Mouse (Mus musculus): ENCODE data around the gene Rassf4. TPM values are rescaled to one million over a fixed set of nuclear protein-coding genes. Genes with fewer than 3 reads are reported as not detected.

Rassf4 gene
- polyA plus RNA-seq, 1 experiment from 2014 or later = 14.4 TPM

- H3K9me3 ChIP-seq = no peaks in the 10 kb centered on the region
- no peaks in the 10 kb centered on the region for H3K27me3 ChIP-seq
- H3K36me3 ChIP-seq = no peaks in the 10 kb centered on the region
- no peaks in the 10 kb centered on the region for H3K4me1 ChIP-seq
- WGBS = 82% methylated on average over 4 of the region's 4 CpGs
- no peak overlapping the region for H3K4me2 ChIP-seq
- no peak overlapping the region for H3K27ac ChIP-seq
- no peak overlapping the region for H3K9ac ChIP-seq
- ATAC-seq (ENCODE audit: insufficient number of reproducible peaks, insufficient read depth, low FRiP score, low TSS enrichment, low read depth) = no peak
- H3K4me3 ChIP-seq = no peak overlapping the region
Measured at GRCm38 (mm10) chr6:116697896-116698425, 24.2 kb upstream of the Rassf4 start.

GRCm38 (mm10) chr6:116697413-116697812 is 23.7 kb upstream of the Rassf4 start:
- Histone ChIP-seq H3K9me3 (no peaks in the 10 kb centered on the region), H3K36me3 (no peaks in the 10 kb centered on the region), H3K27ac (no peak overlapping the region), H3K4me3 (no peak overlapping the region), H3K4me2 (no peak overlapping the region), H3K9ac (no peak overlapping the region), H3K4me1 (no peaks in the 10 kb centered on the region), H3K27me3 (no peaks in the 10 kb centered on the region)
- WGBS = 53% methylated on average over 2 of the region's 2 CpGs
- no peak for ATAC-seq (ENCODE audit: insufficient number of reproducible peaks, insufficient read depth, low FRiP score, low TSS enrichment, low read depth)

- Histone ChIP-seq H3K4me2 (no peak overlapping the region), H3K27ac (no peak overlapping the region), H3K27me3 (no peaks in the 10 kb centered on the region), H3K9me3 (no peaks in the 10 kb centered on the region), H3K9ac (no peak overlapping the region), H3K36me3 (no peaks in the 10 kb centered on the region), H3K4me1 (no peaks in the 10 kb centered on the region), H3K4me3 (no peak overlapping the region)
- 64% methylated on average over 3 of the region's 3 CpGs for whole genome bisulfite sequencing
- no peak for ATAC-seq (ENCODE audit: insufficient number of reproducible peaks, insufficient read depth, low FRiP score, low TSS enrichment, low read depth)
Measured at GRCm38 (mm10) chr6:116694346-116694745, 20.6 kb upstream of the Rassf4 start.

- Histone ChIP-seq H3K27ac (no peak overlapping the region), H3K9me3 (no peaks in the 10 kb centered on the region), H3K4me3 (no peak overlapping the region), H3K27me3 (no peaks in the 10 kb centered on the region), H3K4me2 (no peak overlapping the region), H3K4me1 (no peaks in the 10 kb centered on the region), H3K9ac (no peak overlapping the region), H3K36me3 (no peaks in the 10 kb centered on the region)
- no peak for ATAC-seq (ENCODE audit: insufficient number of reproducible peaks, insufficient read depth, low FRiP score, low TSS enrichment, low read depth)
- 85% methylated on average over 4 of the region's 4 CpGs for WGBS
Measured at GRCm38 (mm10) chr6:116693639-116694038, 19.9 kb upstream of the Rassf4 start.

GRCm38 (mm10) chr6:116682317-116682716 is 8.6 kb upstream of the Rassf4 start:
- no peak overlapping the region for H3K27ac ChIP-seq
- H3K27me3 ChIP-seq = no peaks in the 10 kb centered on the region
- H3K4me3 ChIP-seq = no peak overlapping the region
- H3K9ac ChIP-seq = no peak overlapping the region
- no peak for ATAC-seq (ENCODE audit: insufficient number of reproducible peaks, insufficient read depth, low FRiP score, low TSS enrichment, low read depth)
- H3K36me3 ChIP-seq = no peaks in the 10 kb centered on the region
- 38% methylated on average over 6 of the region's 6 CpGs for WGBS
- no peaks in the 10 kb centered on the region for H3K4me1 ChIP-seq
- no peaks in the 10 kb centered on the region for H3K9me3 ChIP-seq
- H3K4me2 ChIP-seq = no peak overlapping the region

GRCm38 (mm10) chr6:116679563-116680288 is 6.0 kb upstream of the Rassf4 start:
- no peak for ATAC-seq (ENCODE audit: insufficient number of reproducible peaks, insufficient read depth, low FRiP score, low TSS enrichment, low read depth)
- Histone ChIP-seq H3K4me1 (0 out of 2 replicates have a peak, but pooled peaks cover under 1% of the 10 kb centered on the region), H3K36me3 (no peaks in the 10 kb centered on the region), H3K27me3 (0 out of 2 replicates have a peak, but pooled peaks cover 6% of the 10 kb centered on the region), H3K9ac (no peak overlapping the region), H3K4me3 (no peak overlapping the region), H3K27ac (no peak overlapping the region), H3K9me3 (no peaks in the 10 kb centered on the region), H3K4me2 (no peak overlapping the region)
- WGBS = 65% methylated on average over 5 of the region's 5 CpGs

- Histone ChIP-seq H3K9me3 (no peaks in the 10 kb centered on the region), H3K36me3 (no peaks in the 10 kb centered on the region), H3K27me3 (0 out of 2 replicates have a peak, but pooled peaks cover 7% of the 10 kb centered on the region), H3K27ac (no peak overlapping the region), H3K4me2 (no peak overlapping the region), H3K4me1 (peaks cover 17% of the 10 kb centered on the region), H3K4me3 (no peak overlapping the region), H3K9ac (no peak overlapping the region)
- ATAC-seq (ENCODE audit: insufficient number of reproducible peaks, insufficient read depth, low FRiP score, low TSS enrichment, low read depth) = no peak
- WGBS = 30% methylated on average over 6 of the region's 6 CpGs
Measured at GRCm38 (mm10) chr6:116677321-116677720, 3.6 kb upstream of the Rassf4 start.

- WGBS = 69% methylated on average over 10 of the region's 10 CpGs
- no peak overlapping the region for H3K9ac ChIP-seq
- H3K4me2 ChIP-seq = no peak overlapping the region
- no peak overlapping the region for H3K4me3 ChIP-seq
- H3K36me3 ChIP-seq = no peaks in the 10 kb centered on the region
- ATAC-seq (ENCODE audit: insufficient number of reproducible peaks, insufficient read depth, low FRiP score, low TSS enrichment, low read depth) = no peak
- H3K27ac ChIP-seq = no peak overlapping the region
- H3K9me3 ChIP-seq = no peaks in the 10 kb centered on the region
- H3K4me1 ChIP-seq = peaks cover 18% of the 10 kb centered on the region
- peaks cover 14% of the 10 kb centered on the region for H3K27me3 ChIP-seq
Measured at GRCm38 (mm10) chr6:116676355-116676913, 2.7 kb upstream of the Rassf4 start.

- H3K4me1 ChIP-seq = peaks cover 29% of the 10 kb centered on the region
- H3K36me3 ChIP-seq = no peaks in the 10 kb centered on the region
- H3K4me3 ChIP-seq = peak overlapping the region; percentile 55
- peak overlapping the region; percentile 69; the same call in 1 of the 2 replicates for H3K9ac ChIP-seq
- H3K4me2 ChIP-seq = peak overlapping the region; percentile 97
- no peaks in the 10 kb centered on the region for H3K9me3 ChIP-seq
- no peak overlapping the region for H3K27ac ChIP-seq
- peaks cover 31% of the 10 kb centered on the region for H3K27me3 ChIP-seq
- ATAC-seq (ENCODE audit: insufficient number of reproducible peaks, insufficient read depth, low FRiP score, low TSS enrichment, low read depth) = no peak
- 17% methylated on average over 16 of the region's 16 CpGs for WGBS
Measured at GRCm38 (mm10) chr6:116674283-116674886, 633 bp upstream of the Rassf4 start.

- no peak overlapping the region for H3K27ac ChIP-seq
- peaks cover 31% of the 10 kb centered on the region for H3K27me3 ChIP-seq
- no peaks in the 10 kb centered on the region for H3K36me3 ChIP-seq
- peak overlapping the region; percentile 97 for H3K4me2 ChIP-seq
- WGBS = 73% methylated on average over 5 of the region's 5 CpGs
- H3K9me3 ChIP-seq = no peaks in the 10 kb centered on the region
- peaks cover 29% of the 10 kb centered on the region for H3K4me1 ChIP-seq
- no peak for ATAC-seq (ENCODE audit: insufficient number of reproducible peaks, insufficient read depth, low FRiP score, low TSS enrichment, low read depth)
- no peak overlapping the region for H3K9ac ChIP-seq
- H3K4me3 ChIP-seq = no peak overlapping the region
Measured at GRCm38 (mm10) chr6:116672349-116672748, 1.4 kb downstream of the Rassf4 start.

- H3K27ac ChIP-seq = no peak overlapping the region
- H3K4me2 ChIP-seq = 0 out of 2 replicates have a peak overlapping the region, but pooled peaks have one; percentile 3
- H3K9me3 ChIP-seq = no peaks in the 10 kb centered on the region
- no peak overlapping the region for H3K4me3 ChIP-seq
- no peaks in the 10 kb centered on the region for H3K36me3 ChIP-seq
- H3K27me3 ChIP-seq = peaks cover 28% of the 10 kb centered on the region
- ATAC-seq (ENCODE audit: insufficient number of reproducible peaks, insufficient read depth, low FRiP score, low TSS enrichment, low read depth) = no peak
- peaks cover 29% of the 10 kb centered on the region for H3K4me1 ChIP-seq
- WGBS = 81% methylated on average over 4 of the region's 4 CpGs
- no peak overlapping the region for H3K9ac ChIP-seq
Measured at GRCm38 (mm10) chr6:116671768-116672167, 2.0 kb downstream of the Rassf4 start.
